Mouse (Mus musculus): ENCODE data around the gene Padi1. TPM values are rescaled to one million over a fixed set of nuclear protein-coding genes. Genes with fewer than 3 reads are reported as not detected.

The Padi1 gene
- total RNA-seq, 2 experiments from 2014 or later: not detected

DNA sequence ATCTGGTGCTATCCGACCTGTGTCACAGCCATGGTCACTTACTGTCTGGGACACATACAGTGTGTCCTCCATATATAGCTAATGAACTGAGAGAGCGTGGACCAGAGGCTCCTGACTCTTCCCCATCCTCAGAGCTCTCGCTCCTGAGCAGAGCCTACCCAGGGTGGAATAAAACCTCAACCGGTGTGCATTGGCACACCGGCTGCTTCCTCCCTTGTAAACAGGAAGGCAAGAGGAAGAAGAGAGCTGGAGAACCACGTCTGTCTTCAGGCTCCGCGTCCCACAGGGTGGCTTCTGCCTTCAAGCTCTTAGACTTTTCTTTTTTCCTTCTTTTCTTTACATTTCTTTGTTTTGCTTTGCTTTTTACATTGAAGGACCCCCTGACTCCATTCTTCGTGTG lies 62.8 kb downstream of the Padi1 start:
- DNase-seq: no peak

DNA sequence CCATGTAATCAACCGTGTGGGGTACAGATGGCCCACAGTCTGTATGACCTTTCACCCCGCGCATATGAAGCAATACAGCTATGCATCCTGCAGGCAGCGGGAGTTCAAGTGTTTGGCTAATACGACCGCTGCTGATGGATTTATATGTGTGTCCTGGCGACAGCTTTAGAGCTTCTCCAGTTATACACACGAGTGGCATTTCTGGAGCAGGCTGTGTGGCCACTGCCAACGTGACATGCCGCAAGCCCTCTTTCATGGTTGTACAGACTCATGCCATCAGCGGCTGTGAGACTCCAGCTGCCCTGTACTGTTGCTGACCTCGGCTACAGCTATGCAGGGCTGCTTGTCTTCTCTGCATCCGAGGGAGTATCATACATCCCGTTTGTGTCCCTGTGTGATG lies 65.1 kb downstream of the Padi1 start:
- DNase-seq: no peak

GRCm38 (mm10) chr4:140779803-140780397 lies 65.7 kb downstream of the Padi1 start:
- DNase-seq: peak; percentile 78

GRCm38 (mm10) chr4:140776623-140777022 lies 69.0 kb downstream of the Padi1 start:
- DNase-seq: no peak

DNA sequence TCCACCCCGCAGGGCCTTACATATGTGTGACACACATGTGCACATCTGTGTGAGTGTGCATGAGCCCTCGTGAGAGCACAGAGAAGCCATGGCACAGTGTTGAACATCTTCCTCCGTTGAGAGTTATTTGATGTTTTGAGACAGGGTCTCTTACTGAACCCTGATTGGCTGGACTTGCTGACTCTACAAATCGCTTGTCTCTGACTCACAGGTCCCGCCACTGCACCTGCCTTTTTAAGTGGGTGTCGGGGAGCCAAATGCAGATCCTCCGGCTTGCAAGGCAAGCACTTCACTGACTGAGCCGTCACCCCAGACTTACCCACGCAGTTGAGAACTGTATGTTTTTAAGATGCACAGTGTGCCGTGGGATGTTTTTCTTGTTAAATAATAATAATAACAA lies 69.7 kb downstream of the Padi1 start:
- no peak for DNase-seq

DNA sequence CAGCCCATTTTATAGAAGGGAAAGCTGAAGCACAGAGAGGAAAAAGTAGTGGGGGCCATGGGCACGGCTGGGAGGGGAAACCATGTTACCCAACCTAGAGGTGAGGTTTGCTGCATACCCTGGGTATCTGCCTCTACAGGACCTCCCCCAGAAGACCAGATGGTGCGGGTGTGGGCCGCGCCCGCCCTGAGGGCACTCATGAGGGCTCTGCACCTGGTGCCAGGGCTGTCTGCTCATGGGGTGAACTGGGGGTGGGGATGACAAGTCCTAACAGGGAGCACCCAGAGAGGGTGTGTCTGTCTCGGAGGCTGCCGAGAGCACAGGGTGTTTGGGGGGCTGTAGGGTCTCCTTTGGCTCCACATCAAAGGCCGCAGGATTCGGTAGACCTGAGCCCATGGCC lies 70.7 kb downstream of the Padi1 start:
- DNase-seq: no peak

- DNase-seq: no peak
Observed at GRCm38 (mm10) chr4:140774025-140774800, 71.4 kb downstream of the Padi1 start, which contains the start of gene Padi4. TSS of gene Padi4 (minus strand) at chr4:140774236.

DNA sequence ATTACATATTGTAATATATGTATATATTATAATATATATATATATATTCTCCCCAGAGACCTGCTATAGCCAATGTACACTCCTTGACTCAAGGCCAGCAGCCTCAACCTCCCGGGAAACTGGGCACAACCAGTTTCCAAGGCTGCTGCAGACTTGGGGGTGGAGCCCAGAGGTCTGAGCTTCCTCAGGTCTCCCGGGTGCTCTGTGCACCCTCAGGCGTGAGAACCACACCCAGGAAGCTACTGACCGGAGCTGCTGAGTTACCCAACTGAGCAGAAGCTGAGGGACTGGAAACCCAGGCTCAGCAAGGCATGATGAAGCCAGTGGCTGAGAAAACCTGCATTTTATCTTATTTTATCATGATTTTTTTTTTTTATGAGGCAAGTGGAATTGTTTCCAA lies 74.5 kb downstream of the Padi1 start:
- no peak for DNase-seq

DNA sequence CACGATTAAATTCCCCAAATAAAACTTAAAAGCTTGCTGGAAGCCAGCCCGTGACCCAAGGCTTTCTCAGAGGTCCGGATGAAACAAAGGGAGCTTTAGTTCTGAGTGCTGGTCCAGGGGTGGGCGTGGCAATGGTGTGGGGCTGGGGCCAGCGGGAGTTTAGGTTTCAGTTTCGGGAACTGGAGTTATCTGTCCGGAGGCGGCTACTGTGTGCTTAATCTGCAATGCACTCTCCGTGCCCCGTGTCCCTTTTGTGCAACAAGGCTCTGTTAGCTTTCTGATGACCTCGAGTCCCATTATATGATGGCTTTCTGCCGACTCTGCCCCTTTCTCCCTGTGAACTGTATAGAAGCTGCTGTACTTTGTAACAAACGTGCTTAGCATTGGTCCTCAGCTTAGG lies 75.1 kb downstream of the Padi1 start:
- DNase-seq: peak; percentile 67

GRCm38 (mm10) chr4:140768973-140769372 lies 76.6 kb downstream of the Padi1 start:
- no peak for DNase-seq

GRCm38 (mm10) chr4:140765936-140766335 lies 79.6 kb downstream of the Padi1 start:
- no peak for DNase-seq

- DNase-seq: peak; percentile 71
Observed at GRCm38 (mm10) chr4:140763158-140763557, 82.4 kb downstream of the Padi1 start.

Other genes starting within 250 kb of the Padi1 start
- gene Arhgef10l, start 179.8 kb downstream of the Padi1 start, total RNA-seq (2021): 10 to 100 TPM; 17.5 to 25.7 TPM
- 10 to 100 TPM; 69.2 to 74.3 TPM for gene Rcc2, start 145.2 kb downstream of the Padi1 start, total RNA-seq (2021)
- under 1 TPM in 1 of 2 experiments, not detected in 1; 0.55 TPM for gene Padi6, start 103.1 kb downstream of the Padi1 start, total RNA-seq (2021)
- 1 to 10 TPM; 1.1 to 1.2 TPM for gene Padi4, start 71.5 kb downstream of the Padi1 start, total RNA-seq (2021)
- under 1 TPM in 1 of 2 experiments, not detected in 1; 0.24 TPM for gene Padi3, start 35.1 kb downstream of the Padi1 start, total RNA-seq (2021)
- 1 to 10 TPM; 2.4 to 5.5 TPM for gene Padi2, start 60.6 kb upstream of the Padi1 start, total RNA-seq (2021)
- 100 to 1,000 TPM; 722 to 784 TPM for gene Sdhb, start 115.4 kb upstream of the Padi1 start, total RNA-seq (2021)
- gene Atp13a2, start 141.1 kb upstream of the Padi1 start, total RNA-seq (2021): 10 to 100 TPM; 31.9 to 39.9 TPM
- 10 to 100 TPM; 46.9 to 50.7 TPM for gene Mfap2, start 164.6 kb upstream of the Padi1 start, total RNA-seq (2021)
- gene Crocc, start 214.8 kb upstream of the Padi1 start, total RNA-seq (2021): 10 to 100 TPM in 1 of 2 experiments, 1 to 10 TPM in 1; 6.7 to 13.2 TPM
- gene Necap2, start 232.6 kb upstream of the Padi1 start, total RNA-seq (2021): 10 to 100 TPM; 54.5 to 57.1 TPM
- gene Spata21, start 242.6 kb upstream of the Padi1 start, total RNA-seq (2021): not detected